Mouse (Mus musculus) CH12.LX (cell line): Measurements from ENCODE around the gene Lrrtm4.

Experiments
- CTCF ChIP-seq, 2 experiments: IDR thresholded peaks in 1 of 2; conservative IDR thresholded peaks in 1 of 2; 2 replicates each; pipeline ENCODE4 v1.5.1; 2011 to 2012; ENCODE audit warnings: low read depth in 2 of 2, low read length in 2 of 2, improper control_type of control experiment in 1 of 2, inconsistent platforms in 1 of 2, mild to moderate bottlenecking in 1 of 2, moderate library complexity in 1 of 2
- E2F4 ChIP-seq: IDR thresholded peaks from 2 replicates; pipeline ENCODE4 v1.6.1; 2011; ENCODE audit warnings: low read depth, low read length, improper control_type of control experiment; ENCODE audit not compliant: insufficient replicate concordance
- ELF1 ChIP-seq: IDR thresholded peaks from 2 replicates; pipeline ENCODE4 v1.6.1; 2014; ENCODE audit warnings: low read depth, mild to moderate bottlenecking, inconsistent platforms, low read length, improper control_type of control experiment
- POLR2A ChIP-seq: IDR thresholded peaks from 2 replicates; pipeline ENCODE4 v1.6.1; 2011; ENCODE audit warnings: low read depth, mild to moderate bottlenecking, improper control_type of control experiment, low read length

DNA sequence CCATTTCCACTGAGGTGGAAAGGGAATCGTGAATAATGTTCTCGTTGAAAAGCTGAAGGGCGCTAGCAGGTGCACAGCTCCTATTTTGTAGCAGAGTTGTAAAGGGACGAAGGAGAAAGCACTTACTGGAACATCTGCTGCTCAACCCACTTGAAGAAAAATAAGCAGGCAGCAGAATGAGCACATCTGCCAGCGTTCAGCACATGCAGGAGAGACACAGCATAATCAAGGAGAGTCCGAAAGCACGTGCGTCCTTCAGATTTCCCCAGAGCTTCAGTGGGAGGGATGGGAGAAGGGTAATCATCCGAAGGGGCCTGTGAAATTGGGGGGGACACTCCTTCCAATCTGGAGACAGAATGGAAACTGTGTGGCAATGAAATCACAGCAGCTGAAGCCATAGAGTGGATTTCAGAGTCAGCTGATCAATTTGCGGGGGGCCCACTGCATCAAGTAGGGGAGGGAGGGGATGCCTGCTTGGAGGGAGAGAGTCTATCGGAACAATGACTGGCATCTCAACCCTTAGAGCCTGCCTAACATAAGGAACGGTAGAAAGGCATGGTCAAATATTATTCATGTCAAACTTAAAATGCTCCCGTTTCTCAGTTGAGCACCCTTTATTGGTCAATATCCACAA is 838.4 kb downstream of the Lrrtm4 start:
- TF ChIP-seq CTCF (conservative IDR thresholded peaks at IDR 0.05 in 1 of 2, IDR thresholded peaks at IDR 0.05 in 1 of 2; ENCODE audit: low read depth in 2 of 2, low read length in 2 of 2), result no peak
- TF ChIP-seq E2F4, result no peak
- no peak for TF ChIP-seq POLR2A
- no peak for TF ChIP-seq ELF1
